Comparison of ENCODE assay signal across 11 mouse cellular contexts in the genomic region with DNA sequence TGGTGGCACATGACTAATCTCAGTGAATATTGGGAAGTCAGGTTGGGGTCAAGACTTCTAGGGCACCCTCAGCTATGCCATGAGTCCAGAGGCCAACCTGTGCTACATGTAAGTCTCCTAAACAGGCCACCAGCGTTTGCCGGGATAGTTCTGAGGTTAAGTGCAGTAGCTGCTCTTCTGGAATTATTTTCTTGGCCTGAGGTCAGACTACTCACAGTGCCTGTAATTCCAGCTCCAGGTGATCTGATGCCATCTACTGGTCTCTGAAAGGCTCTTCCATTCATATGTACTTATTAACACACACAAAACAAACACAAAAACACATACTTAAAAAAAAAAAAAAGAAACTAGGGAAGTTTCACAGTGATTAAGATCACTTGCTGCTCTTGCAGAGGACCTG. TPM values are rescaled to one million over a fixed set of nuclear protein-coding genes. Genes with fewer than 3 reads are reported as not detected.
DNase-seq lines count a peak whose midpoint lies in the region; ATAC-seq and TF ChIP-seq lines count a peak whose summit lies in the region.
"Had no signal": no experiment of that assay in that cellular context is flagged by ENCODE, and none has a peak within 500 bp of the region (broad histone marks: within the 10 kb centered on the region; RNA-seq: fewer than 3 reads in every experiment).

No protein-coding gene starts in this region.

- H3K27me3 ChIP-seq in heart, adult 2 months (ENCODE audit: control insufficient read depth, insufficient read depth, low read length), result no peaks in the 10 kb centered on the region
- no peaks in the 10 kb centered on the region for H3K27me3 ChIP-seq in heart, embryonic 10.5 days (ENCODE audit: insufficient read depth, poor library complexity, severe bottlenecking)
- H3K27me3 ChIP-seq: megakaryocyte, embryonic 14.5 days had no signal

- TF ChIP-seq POLR2A in heart, adult 2 months (IDR thresholded peaks at IDR 0.05; ENCODE audit: insufficient read depth, low read depth, low read length), result no peak

- no peaks in the 10 kb centered on the region for H3K9me3 ChIP-seq in heart, embryonic 10.5 days
- H3K9me3 ChIP-seq in ES-E14 (ENCODE audit: control insufficient read depth, insufficient read depth, low read depth, low read length), result no peaks in the 10 kb centered on the region
- H3K9me3 ChIP-seq: megakaryocyte, embryonic 14.5 days had no signal

- H3K9ac ChIP-seq in heart, adult 2 months (ENCODE audit: low read depth, low read length), result no peak overlapping the region
- peak overlapping the region; percentile 17; the same call in 1 of the 2 replicates for H3K9ac ChIP-seq in ES-E14 (ENCODE audit: insufficient read depth, low read depth, low read length, poor library complexity, severe bottlenecking)

- DNase-seq in heart, adult 2 months, result peak in 1 of 2 experiments; percentile 19
- no peak for DNase-seq in heart, embryonic 10.5 days (ENCODE audit: low spot score)
- DNase-seq in ES-E14 (ENCODE audit: low read depth, low spot score), result no peak
- DNase-seq in cerebellum, adult 18-20 months, result peak; percentile 15 to 18
- peak; percentile 34 for DNase-seq in kidney, postnatal 10 days
- no peak for DNase-seq in layer of hippocampus, postnatal 36 days
- no peak for DNase-seq in natural killer cell, adult 2 months (ENCODE audit: low spot score in 2 of 2)
- DNase-seq: embryo, embryonic 11 days; thymus, adult 18-20 months had no signal

- WGBS in heart, adult 2 months, result 19% methylated on average over 2 of the region's 2 CpGs
- WGBS in heart, embryonic 10.5 days, result 76% methylated on average over 2 of the region's 2 CpGs

- in situ Hi-C loops in ES-E14 (cut with MboI; ENCODE audit: low sequenced_read_pairs in 2 of 2, unreplicated experiment in 2 of 2), result no loop called here

- H3K4me1 ChIP-seq in heart, adult 2 months (ENCODE audit: control insufficient read depth, insufficient read depth, low read length), result peaks cover 1% of the 10 kb centered on the region; the same call in 1 of the 2 replicates
- H3K4me1 ChIP-seq in heart, embryonic 10.5 days, result no peaks in the 10 kb centered on the region
- no peaks in the 10 kb centered on the region for H3K4me1 ChIP-seq in ES-E14 (ENCODE audit: control insufficient read depth in 2 of 2, insufficient read depth in 2 of 2, low read length in 2 of 2, poor library complexity in 1 of 2)

- intact Hi-C loops in heart, adult 2 months (cut with DNase I), result loop anchor here (1.0 kb wide), 1 partner anchor 64 kb away; no protein-coding TSS in a partner anchor

- peaks cover 7% of the 10 kb centered on the region for H3K36me3 ChIP-seq in heart, adult 2 months (ENCODE audit: control insufficient read depth, insufficient read depth, low read length)
- peaks cover 74% of the 10 kb centered on the region for H3K36me3 ChIP-seq in heart, embryonic 10.5 days
- peaks cover 14% of the 10 kb centered on the region for H3K36me3 ChIP-seq in ES-E14 (ENCODE audit: control insufficient read depth, insufficient read depth, low read length, poor library complexity, severe bottlenecking)

- ATAC-seq in monocyte, adult 5-6 weeks (replicated peaks; ENCODE audit: insufficient number of reproducible peaks, low FRiP score, low TSS enrichment, poor library complexity, severe bottlenecking), result no peak

- no peak overlapping the region for H3K4me3 ChIP-seq in heart, adult 2 months
- no peak overlapping the region for H3K4me3 ChIP-seq in heart, embryonic 10.5 days
- H3K4me3 ChIP-seq in ES-E14 (ENCODE audit: insufficient read depth in 1 of 2, low read depth in 1 of 2, low read length in 2 of 2, poor library complexity in 1 of 2, severe bottlenecking in 1 of 2), result no peak overlapping the region
- H3K4me3 ChIP-seq: megakaryocyte, embryonic 14.5 days had no signal

- peaks cover 3% of the 10 kb centered on the region for H3K79me2 ChIP-seq in heart, adult 2 months (replicated peaks; ENCODE audit: control insufficient read depth, insufficient read depth, low read length)

- peak; percentile 78 for TF ChIP-seq CTCF in heart, adult 2 months (IDR thresholded peaks at IDR 0.05)

- no peak overlapping the region for H3K27ac ChIP-seq in heart, adult 2 months
- no peak overlapping the region for H3K27ac ChIP-seq in heart, embryonic 10.5 days
- H3K27ac ChIP-seq in ES-E14 (ENCODE audit: insufficient read depth, low read depth, low read length, poor library complexity, severe bottlenecking), result no peak overlapping the region

- TF ChIP-seq EP300 in heart, adult 2 months (IDR thresholded peaks at IDR 0.05; ENCODE audit: insufficient read depth, low read depth, low read length), result no peak

TF ChIP-seq in ES-E14, 5 proteins besides CTCF, POLR2A, EP300 and RAD21:
- TF ChIP-seq HCFC1 (IDR thresholded peaks at IDR 0.05; ENCODE audit: borderline replicate concordance, insufficient read depth, low read length) (no peak), MAFK (IDR thresholded peaks at IDR 0.05; ENCODE audit: insufficient read depth, low read depth, low read length) (no peak), ZNF384 (IDR thresholded peaks at IDR 0.05; ENCODE audit: low read depth, low read length) (no peak), CHD2 (IDR thresholded peaks at IDR 0.05; ENCODE audit: low read depth, low read length) (no peak)

RNA-seq across cellular contexts. Expression of a gene that starts 13.5 kb away (rescaled TPM):
- total RNA-seq in heart, adult 2 months (2021), result 10 to 100 TPM; 43.9 to 44.8 TPM
- polyA plus RNA-seq in heart, adult 2 months (2012; rRNA removed), result 10.7 and 18.3 TPM in 2 replicates
- polyA plus RNA-seq in heart, embryonic 10.5 days (2016; fragmentation: Nextera tagmentation; extraction: Ambion mirVana), result 126 and 148 TPM in 2 replicates
- 58.1 and 73.4 TPM in 2 replicates for total RNA-seq in ES-E14 (2012; rRNA removed)
- 10 to 100 TPM; 88.7 TPM for total RNA-seq in layer of hippocampus, postnatal 36 days (2021)
- total RNA-seq in monocyte, adult 5-6 weeks (2017), result 208 to 281 TPM (median 261 TPM) in 3 replicates

RNA-seq across cellular contexts. Expression of a gene that starts 39.7 kb away (rescaled TPM):
- 10 to 100 TPM; 33.7 to 39.6 TPM for total RNA-seq in heart, adult 2 months (2021)
- polyA plus RNA-seq in heart, adult 2 months (2012; rRNA removed), result 32.1 and 49.6 TPM in 2 replicates
- 14.6 and 18.7 TPM in 2 replicates for polyA plus RNA-seq in heart, embryonic 10.5 days (2016; fragmentation: Nextera tagmentation; extraction: Ambion mirVana)
- 5.8 and 6.1 TPM in 2 replicates for total RNA-seq in ES-E14 (2012; rRNA removed)
- 10 to 100 TPM; 37.7 to 43.1 TPM for total RNA-seq in layer of hippocampus, postnatal 36 days (2021)
- 5.8 to 10.2 TPM (median 5.9 TPM) in 3 replicates for total RNA-seq in monocyte, adult 5-6 weeks (2017)

Comparison
In these comparisons a context has a peak if more than half of its experiments do, and no peak if none do; other contexts are left out.
1. DNase-seq: peak in cerebellum, adult 18-20 months (2 of 2) and kidney, postnatal 10 days (single experiment); none in heart, embryonic 10.5 days (single experiment), ES-E14 (single experiment), layer of hippocampus, postnatal 36 days (0 of 2) and natural killer cell, adult 2 months (0 of 2).